Mouse (Mus musculus): ENCODE measurements around the gene Cdsn.

Cdsn gene

GRCm38 (mm10) chr17:35534343-35534742 is 17.6 kb upstream of the Cdsn start:
- peak; percentile 90 for DNase-seq (ENCODE audit: low read depth, low spot score)

DNA sequence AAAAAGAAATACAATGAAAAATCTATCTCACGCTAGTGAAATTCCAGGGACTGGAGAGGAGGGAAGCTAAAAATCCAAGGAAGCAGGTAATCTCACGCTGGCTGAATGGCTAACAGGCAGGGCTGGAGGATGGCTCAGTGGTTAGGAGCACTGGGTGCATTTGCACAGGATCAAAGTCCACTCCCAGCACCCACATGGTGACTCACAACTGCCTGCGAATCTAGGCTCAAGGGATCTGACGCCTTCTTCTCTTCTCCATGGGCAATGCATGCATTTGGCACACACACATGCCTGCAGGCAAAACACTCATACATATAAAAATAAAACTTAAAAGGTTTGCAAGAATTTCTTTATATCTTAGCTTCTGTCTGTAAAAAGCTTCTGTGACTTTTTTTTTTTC is 14.5 kb upstream of the Cdsn start:
- no peak for DNase-seq (ENCODE audit: low read depth, low spot score)

DNA sequence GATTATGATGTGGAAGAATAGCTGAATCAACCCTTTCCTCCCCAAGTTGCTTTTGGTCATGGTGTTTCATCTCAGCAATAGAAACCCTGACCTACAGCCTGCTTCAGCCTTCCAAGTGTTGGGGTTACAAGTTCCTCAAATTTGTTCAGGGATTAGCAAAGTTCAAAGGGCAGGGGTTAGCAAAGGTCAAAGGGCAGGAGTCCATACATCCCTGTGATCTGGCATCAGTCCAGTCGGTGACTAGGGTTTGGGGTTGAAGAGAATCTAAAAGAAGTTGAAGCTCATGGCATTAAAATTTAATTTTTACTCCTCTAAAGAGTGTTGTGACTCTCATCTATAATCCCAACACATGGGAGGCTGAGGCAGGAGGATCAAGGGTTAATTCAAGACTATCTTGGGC is 13.5 kb upstream of the Cdsn start:
- DNase-seq (ENCODE audit: low read depth, low spot score): no peak

DNA sequence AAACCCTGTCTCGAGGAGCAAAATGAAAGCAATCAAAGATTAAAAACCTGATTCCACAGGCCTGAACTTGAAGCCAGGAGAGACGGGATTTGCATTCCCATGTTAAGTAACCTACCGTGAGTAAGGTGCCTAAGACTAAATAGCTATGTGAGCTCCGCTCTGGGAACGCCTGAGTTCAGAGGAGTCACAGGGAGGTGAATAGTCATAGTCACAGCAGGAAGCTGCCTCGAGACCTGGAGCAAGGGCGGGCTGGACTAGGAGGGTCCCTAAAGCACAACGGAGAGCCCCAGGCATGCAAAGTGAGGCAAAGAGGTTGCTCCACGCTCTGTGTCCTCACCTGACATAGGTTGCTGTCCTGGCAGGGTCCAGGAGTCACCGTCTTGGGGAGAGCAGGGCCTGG is 12.4 kb upstream of the Cdsn start:
- DNase-seq (ENCODE audit: low read depth, low spot score): peak; percentile 80

- DNase-seq (ENCODE audit: low read depth, low spot score): peak; percentile 88
These were observed 9.0 kb upstream of the Cdsn start for GRCm38 (mm10) chr17:35542761-35543411.

GRCm38 (mm10) chr17:35543412-35543861 is 8.5 kb upstream of the Cdsn start:
- peak; percentile 65 for DNase-seq (ENCODE audit: low read depth, low spot score)

GRCm38 (mm10) chr17:35544001-35544400 is 7.9 kb upstream of the Cdsn start:
- no peak for DNase-seq (ENCODE audit: low read depth, low spot score)

GRCm38 (mm10) chr17:35544680-35545079 is 7.2 kb upstream of the Cdsn start:
- DNase-seq (ENCODE audit: low read depth, low spot score): peak; percentile 89

- peak; percentile 90 for DNase-seq (ENCODE audit: low read depth, low spot score)
These were observed 4.5 kb upstream of the Cdsn start for GRCm38 (mm10) chr17:35547465-35547864.

DNA sequence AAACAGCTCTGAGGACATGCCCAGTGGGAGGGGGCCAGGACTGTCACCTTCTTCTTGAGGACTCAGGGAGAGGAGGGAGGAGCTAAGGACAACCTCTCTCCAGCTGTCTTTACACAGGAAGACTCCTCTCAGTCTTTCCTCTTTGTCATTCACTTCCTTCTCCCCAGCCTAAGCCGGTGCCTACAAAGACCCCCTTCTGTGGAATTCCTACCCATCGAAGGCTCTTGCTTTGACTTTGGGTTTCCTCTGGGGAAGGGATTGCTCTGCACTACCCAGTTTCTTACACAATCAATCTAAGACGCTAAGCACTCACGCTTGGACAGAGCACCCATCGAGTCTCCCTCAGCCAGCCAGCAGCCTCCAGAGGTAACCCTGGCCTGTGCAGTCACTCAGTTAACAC is 3.3 kb upstream of the Cdsn start:
- peak; percentile 57 for DNase-seq (ENCODE audit: low read depth, low spot score)

- DNase-seq (ENCODE audit: low read depth, low spot score): no peak
These were observed 2.3 kb upstream of the Cdsn start for GRCm38 (mm10) chr17:35549437-35550142.

DNA sequence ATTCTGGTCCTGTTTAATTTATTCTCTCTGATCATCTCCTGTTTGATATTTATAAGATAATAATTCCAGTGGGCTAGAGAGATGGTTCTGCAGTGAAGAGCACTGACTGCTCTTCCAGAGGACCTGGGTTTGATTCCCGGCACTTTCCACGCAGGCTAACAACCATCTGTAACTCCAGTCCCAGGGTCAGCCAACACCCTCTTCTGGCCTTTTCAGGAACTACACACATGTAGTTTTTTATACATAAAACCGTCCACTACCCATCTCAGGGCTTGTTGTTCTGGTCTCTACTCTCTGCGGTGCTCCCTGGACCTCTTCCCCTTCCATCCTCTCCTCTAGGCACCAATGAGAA is 1.8 kb upstream of the Cdsn start:
- peak; percentile 44 for DNase-seq (ENCODE audit: low read depth, low spot score)

DNA sequence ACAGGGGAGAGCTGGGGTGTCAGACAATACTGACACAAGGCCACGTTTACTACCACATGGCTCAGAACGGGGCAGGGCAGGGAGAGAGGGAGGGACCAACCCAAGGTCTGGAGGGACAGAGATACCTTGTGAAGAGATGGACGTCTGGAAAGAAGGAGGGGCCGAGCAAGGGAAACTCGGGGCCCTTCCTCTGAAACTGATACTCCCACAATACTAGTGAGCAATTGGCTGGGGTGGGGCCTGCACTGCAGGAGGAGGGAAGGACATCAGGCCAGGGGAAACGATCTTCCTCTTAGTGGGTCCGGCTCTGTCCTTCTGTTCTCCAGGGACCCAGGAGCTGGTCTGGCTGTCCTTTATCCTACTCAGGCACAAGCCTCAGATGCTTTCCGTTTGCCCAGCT is 1.1 kb upstream of the Cdsn start:
- no peak for DNase-seq (ENCODE audit: low read depth, low spot score)

GRCm38 (mm10) chr17:35554321-35554720 is 2.4 kb downstream of the Cdsn start:
- DNase-seq (ENCODE audit: low read depth, low spot score): no peak

GRCm38 (mm10) chr17:35554761-35555397 is 3.0 kb downstream of the Cdsn start:
- DNase-seq (ENCODE audit: low read depth, low spot score): no peak

GRCm38 (mm10) chr17:35556186-35556765 is 4.3 kb downstream of the Cdsn start:
- no peak for DNase-seq (ENCODE audit: low read depth, low spot score)

DNA sequence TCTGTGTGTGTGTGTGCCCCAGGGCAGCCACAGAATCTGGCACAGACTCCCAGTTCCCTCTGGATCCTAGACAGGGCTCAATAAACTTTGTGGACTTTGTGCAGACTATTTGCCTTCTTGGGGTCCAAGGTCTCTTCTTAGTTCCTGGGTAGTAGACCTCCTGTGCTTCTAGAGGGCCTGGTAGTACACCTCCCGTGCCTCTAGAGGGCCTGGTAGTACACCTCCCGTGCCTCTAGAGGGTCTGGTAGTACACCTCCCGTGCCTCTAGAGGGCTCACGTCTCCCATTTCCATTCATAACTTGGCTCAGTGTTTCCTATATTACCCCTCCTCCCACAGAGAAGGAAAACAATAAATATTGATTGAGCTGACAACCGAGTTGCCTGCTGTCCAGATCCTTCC is 4.9 kb downstream of the Cdsn start:
- peak; percentile 78 for DNase-seq (ENCODE audit: low read depth, low spot score)

GRCm38 (mm10) chr17:35557351-35557750 is 5.4 kb downstream of the Cdsn start:
- no peak for DNase-seq (ENCODE audit: low read depth, low spot score)

DNA sequence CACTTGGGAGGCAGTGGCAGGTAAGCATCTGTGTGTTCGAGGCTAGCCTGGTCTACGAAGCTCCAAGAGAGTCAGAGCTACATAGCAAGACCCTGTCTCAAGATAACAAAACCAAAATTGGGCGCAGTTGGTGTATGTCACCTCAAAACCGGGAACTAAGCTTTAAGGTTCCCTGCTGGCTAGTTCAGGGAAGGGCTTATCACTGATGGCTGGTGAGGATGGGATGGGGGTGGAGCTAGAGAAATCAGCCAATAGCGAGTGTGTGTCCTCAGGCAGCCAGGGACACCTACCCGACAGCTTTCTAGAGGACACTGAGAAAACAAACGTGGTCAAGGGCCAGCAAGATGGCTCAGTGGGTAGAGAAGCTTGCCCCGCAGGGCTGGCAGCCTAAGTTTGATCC is 6.3 kb downstream of the Cdsn start:
- no peak for DNase-seq (ENCODE audit: low read depth, low spot score)

DNA sequence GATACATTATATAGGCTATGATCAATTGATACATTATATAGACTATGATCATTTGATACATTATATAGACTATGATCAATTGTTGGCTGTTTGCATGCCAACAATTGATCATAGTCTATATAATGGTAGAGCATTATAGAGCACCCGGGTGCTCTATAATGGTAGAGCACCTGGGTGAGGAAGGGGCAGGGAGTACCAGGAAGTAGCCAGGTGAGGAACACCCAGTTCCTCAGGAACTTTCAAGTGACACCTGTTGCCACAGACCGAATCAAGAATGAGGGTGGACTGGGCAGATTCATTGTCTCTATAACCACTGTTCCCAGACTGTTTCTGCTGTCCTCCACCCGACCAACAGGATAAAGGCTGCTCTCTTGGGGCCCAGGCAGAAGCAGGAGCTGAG is 15.2 kb downstream of the Cdsn start, which contains the start of gene 2300002M23Rik:
TSS of gene 2300002M23Rik (plus strand) at position 301 of the 400 bp plus-strand sequence.
- DNase-seq (ENCODE audit: low read depth, low spot score): no peak

DNA sequence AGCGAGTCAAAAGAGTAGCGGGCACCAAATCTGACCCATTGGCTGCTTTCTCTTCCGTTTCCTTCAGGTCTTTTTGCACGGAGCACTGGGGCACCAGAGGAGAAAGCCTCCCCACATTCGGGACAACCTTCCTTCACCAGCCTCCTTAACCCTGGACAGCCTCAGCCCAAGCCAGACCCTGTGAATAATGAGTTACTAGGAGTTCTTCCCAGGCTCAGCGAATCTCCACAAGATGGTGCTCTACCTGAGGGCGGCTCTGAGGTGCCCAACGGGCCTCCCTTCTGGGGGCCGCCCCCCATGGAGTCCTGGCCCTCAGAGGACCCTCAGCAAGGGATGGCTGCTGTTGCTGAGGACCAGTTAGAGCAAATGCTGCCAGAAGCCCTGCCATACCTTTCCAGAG is 15.8 kb downstream of the Cdsn start:
- no peak for DNase-seq (ENCODE audit: low read depth, low spot score)
